Mouse (Mus musculus) inflammation-experienced regulatory T-cells, adult 16 weeks (primary cell): ENCODE measurements around the gene Gm10217. TPM values are rescaled to one million over a fixed set of nuclear protein-coding genes. Genes with fewer than 3 reads are reported as not detected.

Source experiments
- polyA plus RNA-seq: library from polyadenylated mRNA; unstranded; fragments of 100-300 nt; shearing (Covaris generic); gene quantifications from one replicate; pipeline ENCODE4 v1.2.1, GENCODE M21; 2017

The Gm10217 gene
- not detected for polyA plus RNA-seq

GRCm38 (mm10) chr8:9863951-9864350, at the start of gene Gm10217:
TSS of gene Gm10217 (plus strand) at chr8:9864251.

Other genes starting within 250 kb of the Gm10217 start
- gene Fam155a, start 93.1 kb upstream of the Gm10217 start, polyA plus RNA-seq = not detected
- 6.3 TPM for gene Lig4, start 113.4 kb downstream of the Gm10217 start, polyA plus RNA-seq
- gene Abhd13, start 113.5 kb downstream of the Gm10217 start, polyA plus RNA-seq = 2.9 TPM
- gene Tnfsf13b, start 142.2 kb downstream of the Gm10217 start, polyA plus RNA-seq = 6.1 TPM